Mouse (Mus musculus) olfactory bulb, adult 2 months (tissue): ENCODE data around the gene Rnf167.

Experiments used
- CTCF ChIP-seq: fragments of 200-500 bp; IDR thresholded peaks from 2 replicates; pipeline ENCODE4 v1.5.1; 2012; ENCODE audit warnings: low read depth, mild to moderate bottlenecking, low read length, moderate library complexity; ENCODE audit not compliant: insufficient read depth
- POLR2A ChIP-seq: fragments of 200-500 bp; IDR thresholded peaks from 2 replicates; pipeline ENCODE4 v1.6.1; 2012; ENCODE audit warnings: mild to moderate bottlenecking, low read depth, low read length, moderate library complexity; ENCODE audit not compliant: insufficient read depth

GRCm38 (mm10) chr11:70653345-70654197 is 6.5 kb downstream of the Rnf167 start:
- no peak for TF ChIP-seq CTCF
- no peak for TF ChIP-seq POLR2A
